Mouse (Mus musculus) layer of hippocampus, adult 6 months (tissue): ENCODE data around the gene Sema5b. TPM values are rescaled to one million over a fixed set of nuclear protein-coding genes. Genes with fewer than 3 reads are reported as not detected.

Source experiments
- long read RNA-seq, 2 experiments: library from polyadenylated mRNA; unstranded; transcript quantifications; one replicate each; pipeline ENCODE4 v2.0.0; 2019 to 2020
- polyA plus RNA-seq: library from polyadenylated mRNA; unstranded; fragments of <200 nt; fragmentation: Nextera tagmentation; gene quantifications from 2 replicates; pipeline ENCODE4 v1.2.3, GENCODE M21; 2021

The Sema5b gene
- polyA plus RNA-seq = 2.6 and 3.2 TPM in 2 replicates
- long read RNA-seq, experiment 1, full-length matches to known transcripts = 3 of 5 reads
- long read RNA-seq, experiment 1, partial matches to known transcripts = 1 of 5 reads
- long read RNA-seq, experiment 1, other reads (novel, unspliced or antisense) = 1 of 5 reads
- long read RNA-seq, experiment 2, full-length matches to known transcripts = 12 of 26 reads
- long read RNA-seq, experiment 2, partial matches to known transcripts = 7 of 26 reads
- long read RNA-seq, experiment 2, other reads (novel, unspliced or antisense) = 7 of 26 reads

DNA sequence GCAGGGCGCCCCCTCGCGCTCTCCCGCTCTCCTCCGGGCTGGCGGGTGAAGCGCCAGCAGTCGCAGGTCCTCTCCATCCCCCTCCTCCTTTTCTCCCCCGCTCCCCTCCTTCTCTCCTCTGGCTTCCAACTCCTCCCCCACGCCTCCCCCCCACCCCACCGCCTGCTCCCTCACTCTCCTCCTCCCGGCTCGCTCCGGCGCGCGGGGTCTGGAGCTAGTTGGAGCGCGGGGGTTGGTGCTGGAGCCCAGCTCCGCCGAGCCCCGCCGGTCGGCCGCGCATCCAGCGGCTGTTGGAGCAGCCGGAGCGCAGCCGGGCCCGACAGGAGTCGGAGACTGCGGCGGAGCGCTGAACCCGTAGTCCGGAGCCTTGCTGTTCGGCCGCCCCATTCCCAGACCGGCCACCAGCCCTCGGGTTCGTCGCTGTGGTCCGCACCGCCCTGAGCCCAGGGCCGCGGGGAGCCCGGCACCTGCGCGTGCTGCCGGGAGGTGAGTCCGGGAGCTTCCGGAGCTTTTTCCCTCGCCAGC is at the start of gene Sema5b:
Sema5b (plus strand) TSS at position 29 of the 525 bp plus-strand sequence.

Other genes with a start within 250 kb of the Sema5b start
- gene Sec22a, start 177.2 kb upstream of the Sema5b start, polyA plus RNA-seq = 18.6 and 18.7 TPM in 2 replicates
- 0.53 and 0.58 TPM in 2 replicates for gene Pdia5, start 50.3 kb upstream of the Sema5b start, polyA plus RNA-seq
- gene Dirc2, start 228.2 kb downstream of the Sema5b start, polyA plus RNA-seq = 4.6 and 5.0 TPM in 2 replicates
- 4.6 and 4.7 TPM in 2 replicates for gene Hspbap1, start 229.2 kb downstream of the Sema5b start, polyA plus RNA-seq